Mouse (Mus musculus): Measurements from ENCODE around the gene Scn1b.

The Scn1b gene

GRCm38 (mm10) chr7:31116721-31117145 lies 10.1 kb downstream of the Scn1b start:
- no peak for DNase-seq (ENCODE audit: low spot score)

- DNase-seq (ENCODE audit: low spot score): peak; percentile 82
Measured at GRCm38 (mm10) chr7:31115587-31116043, 11.2 kb downstream of the Scn1b start.

DNA sequence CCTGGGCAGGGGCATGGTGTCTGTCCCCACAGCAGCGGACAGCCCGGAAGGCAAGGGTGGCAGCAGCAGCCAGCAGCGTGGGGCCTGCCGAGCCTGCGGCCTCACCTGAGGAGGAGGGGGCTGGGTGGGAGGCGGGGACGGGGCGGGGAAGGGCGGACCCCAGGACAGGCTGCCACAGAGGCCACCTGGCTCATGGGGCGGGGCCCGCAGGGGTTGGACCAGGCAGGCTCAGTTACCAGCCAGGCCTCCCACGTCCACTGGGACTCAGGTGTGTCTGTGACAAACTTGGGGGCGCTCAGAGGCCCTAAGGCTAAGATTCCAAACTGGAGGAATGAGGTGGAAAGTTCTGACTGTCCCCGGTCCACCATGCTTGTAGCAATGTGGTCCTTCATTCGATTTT lies 11.6 kb downstream of the Scn1b start, which contains the start of gene Hpn:
Gene Hpn, minus strand, starts transcription at position 109 of the 400 bp plus-strand sequence.
- peak; percentile 86 for DNase-seq (ENCODE audit: low spot score)

DNA sequence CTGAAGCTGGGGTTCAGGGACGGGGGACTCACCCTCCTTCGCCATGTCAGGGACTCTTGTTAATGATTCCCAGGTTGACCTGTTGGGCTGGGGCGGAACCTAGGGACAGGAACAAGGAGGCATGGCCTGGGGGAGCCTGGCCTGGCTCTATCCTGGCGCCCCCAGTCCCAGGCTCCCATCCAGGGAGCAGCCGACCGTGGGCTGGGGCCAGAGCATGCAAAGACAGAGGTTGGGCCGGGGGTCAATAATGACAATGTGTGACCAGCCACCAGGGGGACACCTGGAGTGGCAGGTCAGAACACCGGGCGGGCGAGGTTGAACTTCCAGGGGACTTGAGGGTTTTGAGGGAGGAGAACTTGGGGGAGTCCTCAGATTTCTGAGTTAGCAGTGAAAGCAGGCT lies 12.2 kb downstream of the Scn1b start:
- peak; percentile 54 for DNase-seq (ENCODE audit: low spot score)

DNA sequence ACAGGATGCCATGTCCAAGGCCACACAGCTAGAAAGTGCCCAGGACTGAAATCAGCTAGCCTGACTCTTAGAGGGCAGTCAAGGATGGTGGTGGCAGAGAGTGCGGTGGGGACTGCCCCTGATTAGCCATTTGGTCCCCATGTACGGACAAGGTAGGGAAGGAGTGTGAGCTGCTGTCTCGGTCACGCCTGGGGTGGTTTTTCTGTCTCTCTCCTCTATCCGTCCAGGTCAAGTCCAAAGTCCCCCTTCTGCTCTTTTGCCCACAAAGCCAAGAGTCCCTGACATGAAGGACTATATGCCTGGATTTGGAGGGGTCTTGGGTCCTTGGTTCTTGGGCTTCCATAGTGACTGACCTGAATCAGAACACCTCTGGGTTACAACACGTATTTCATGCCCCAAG lies 13.0 kb downstream of the Scn1b start:
- DNase-seq (ENCODE audit: low spot score): no peak

DNA sequence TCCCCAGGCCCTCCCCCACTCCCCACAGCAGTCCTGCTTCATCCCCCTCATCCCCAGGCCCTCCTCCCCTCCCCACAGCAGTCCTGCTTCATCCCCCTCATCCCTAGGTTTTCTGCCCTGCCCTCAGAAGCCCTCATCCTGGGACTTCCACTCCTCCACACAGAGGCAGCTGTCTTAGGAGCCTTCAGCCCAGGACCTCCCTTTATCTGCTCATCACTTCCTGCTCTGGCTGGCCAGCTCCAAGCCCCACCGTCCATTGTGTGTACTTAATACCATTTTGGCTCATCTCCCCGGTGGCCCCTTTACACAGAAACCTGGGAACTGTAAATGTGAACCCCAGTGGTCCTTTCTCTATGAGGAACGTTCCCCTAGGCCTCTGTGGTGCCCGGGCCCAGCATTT lies 14.8 kb downstream of the Scn1b start:
- DNase-seq (ENCODE audit: low spot score): no peak

- no peak for DNase-seq (ENCODE audit: low spot score)
Measured at GRCm38 (mm10) chr7:31110861-31111385, 15.9 kb downstream of the Scn1b start.

DNA sequence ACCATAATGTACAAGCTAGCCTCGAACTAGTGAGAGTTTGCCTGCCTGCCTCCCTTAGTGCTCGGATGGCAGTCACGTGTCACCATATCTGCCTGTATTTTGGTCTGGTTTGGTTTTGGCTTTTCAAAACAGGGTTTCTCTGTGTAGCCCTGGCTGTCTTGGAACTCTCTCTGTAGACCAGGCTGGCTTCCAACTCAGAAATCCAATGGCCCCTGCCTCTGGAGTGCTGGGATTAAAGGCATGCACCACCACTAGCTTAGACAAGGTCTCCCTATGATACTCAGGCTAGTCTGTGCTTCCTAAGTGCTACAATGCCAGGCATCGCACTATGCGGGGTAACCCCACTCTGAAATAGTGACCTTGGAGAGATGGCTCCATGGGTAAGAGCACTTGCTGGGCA lies 17.0 kb downstream of the Scn1b start:
- DNase-seq (ENCODE audit: low spot score): no peak

GRCm38 (mm10) chr7:31109091-31109490 lies 17.7 kb downstream of the Scn1b start:
- DNase-seq (ENCODE audit: low spot score): no peak

GRCm38 (mm10) chr7:31107781-31108180 lies 19.0 kb downstream of the Scn1b start:
- no peak for DNase-seq (ENCODE audit: low spot score)

DNA sequence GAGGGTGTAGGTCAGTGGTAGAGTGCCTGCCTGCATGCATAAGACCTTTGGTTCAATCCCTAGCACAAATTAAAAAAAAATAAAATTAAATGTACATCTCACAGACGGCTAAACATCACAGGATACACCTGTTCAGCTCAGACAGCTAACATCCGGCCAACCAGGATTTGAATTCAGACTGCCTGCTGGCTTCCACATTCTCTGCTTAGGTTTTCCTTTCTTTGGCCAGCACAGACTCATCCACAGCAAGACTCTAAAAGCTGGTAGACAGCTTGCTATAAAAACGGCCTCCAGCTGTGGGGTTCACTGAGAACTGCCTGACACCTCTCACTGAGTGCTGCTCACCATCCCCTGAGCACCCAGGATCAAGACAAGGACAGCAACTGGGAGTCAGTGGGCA lies 20.6 kb downstream of the Scn1b start:
- no peak for DNase-seq (ENCODE audit: low spot score)

GRCm38 (mm10) chr7:31105061-31105768 lies 21.6 kb downstream of the Scn1b start:
- DNase-seq (ENCODE audit: low spot score): no peak

GRCm38 (mm10) chr7:31100786-31101185 lies 26.0 kb downstream of the Scn1b start:
- DNase-seq (ENCODE audit: low spot score): no peak

DNA sequence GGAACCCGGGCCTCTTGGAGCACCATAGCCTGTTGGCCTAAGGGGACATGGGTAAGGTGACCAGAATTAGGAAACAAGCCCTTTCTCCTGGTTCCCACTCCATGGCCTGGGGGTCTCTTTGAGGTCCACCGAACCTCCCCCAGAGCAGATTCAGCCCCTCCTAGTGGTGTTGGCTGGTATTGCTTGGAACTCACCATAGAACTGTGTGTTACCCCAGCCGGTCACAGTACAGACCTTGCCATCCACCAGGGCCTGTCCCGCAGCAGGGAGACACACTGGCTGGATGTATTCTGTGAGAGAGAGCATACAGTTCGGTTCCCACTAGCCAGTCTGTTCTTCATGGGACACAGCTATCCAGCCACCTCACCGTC lies 27.2 kb downstream of the Scn1b start:
- no peak for DNase-seq (ENCODE audit: low spot score)

DNA sequence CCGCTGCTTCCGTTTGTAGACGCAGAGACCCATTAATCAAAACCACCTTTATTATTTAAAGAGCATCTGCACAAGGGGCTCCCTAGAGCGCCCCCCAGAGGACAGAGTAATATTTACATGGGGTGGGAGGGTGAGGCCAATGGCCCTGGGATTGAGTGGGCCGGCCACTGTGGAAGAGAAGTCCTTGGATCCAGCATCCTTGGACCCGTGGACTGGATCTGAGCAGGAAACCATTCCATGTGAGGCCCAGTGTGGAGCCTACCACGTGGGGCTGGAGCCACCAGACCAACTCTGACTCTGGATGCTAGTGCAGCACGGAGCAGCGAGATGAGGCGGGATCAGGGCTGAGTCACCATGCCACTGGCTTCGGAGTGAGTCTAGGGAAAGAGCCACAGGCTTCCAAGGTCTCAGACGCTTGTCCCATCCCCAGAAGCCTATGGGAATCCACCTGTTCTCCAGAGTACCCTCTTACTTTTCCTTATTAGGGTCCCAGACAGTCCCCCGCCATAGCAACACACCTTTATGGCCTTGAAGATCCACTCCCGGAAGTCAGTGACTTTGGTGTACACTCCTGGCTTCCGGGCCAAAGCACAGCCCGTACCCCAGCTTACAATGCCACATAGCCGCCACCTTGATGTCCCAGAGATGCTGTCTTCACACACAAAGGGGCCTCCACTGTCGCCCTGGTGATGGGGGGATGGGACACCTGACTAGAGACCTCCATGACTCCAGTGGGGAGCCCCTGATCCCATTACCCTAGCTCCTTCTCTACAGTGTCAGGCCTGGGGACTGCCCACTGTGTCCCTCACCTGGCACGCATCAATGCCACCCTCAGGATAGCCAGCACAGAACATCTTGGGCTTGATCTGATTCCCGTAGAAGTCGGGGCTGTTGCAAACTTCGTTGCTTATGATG lies 27.8 kb downstream of the Scn1b start:
- no peak for DNase-seq (ENCODE audit: low spot score)

DNA sequence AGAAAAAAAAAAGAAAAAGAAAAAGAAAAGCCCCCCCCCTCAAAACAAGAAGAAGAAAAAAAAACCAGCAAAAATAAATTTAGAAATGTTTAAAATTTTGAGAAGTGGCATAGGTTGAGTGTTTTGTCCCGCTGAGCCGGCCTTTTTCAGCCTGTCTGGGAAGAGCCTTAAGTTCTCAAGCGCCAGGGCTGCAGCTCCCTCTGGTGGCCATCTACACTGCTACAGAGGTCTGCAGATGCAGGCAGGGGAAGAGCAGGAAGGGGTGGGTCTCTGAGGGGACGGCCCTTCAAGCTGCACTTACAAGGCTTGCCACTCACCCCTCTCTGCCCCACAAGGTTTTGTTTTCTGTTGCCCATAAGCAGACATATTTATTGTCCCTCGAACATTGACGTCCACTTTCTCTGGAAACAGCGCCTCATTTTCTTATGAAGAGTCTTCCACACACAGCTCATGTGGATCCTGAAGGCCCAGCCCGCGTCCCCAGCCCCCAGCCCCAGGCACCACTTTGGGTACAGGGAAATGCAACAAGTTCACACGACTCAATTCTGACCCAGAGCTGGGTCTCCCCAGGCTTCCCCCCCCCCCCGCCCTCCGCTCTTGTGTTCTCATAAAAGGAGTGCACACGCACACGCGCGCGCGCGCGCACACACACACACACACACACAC lies 29.1 kb downstream of the Scn1b start:
- DNase-seq (ENCODE audit: low spot score): peak; percentile 83

DNA sequence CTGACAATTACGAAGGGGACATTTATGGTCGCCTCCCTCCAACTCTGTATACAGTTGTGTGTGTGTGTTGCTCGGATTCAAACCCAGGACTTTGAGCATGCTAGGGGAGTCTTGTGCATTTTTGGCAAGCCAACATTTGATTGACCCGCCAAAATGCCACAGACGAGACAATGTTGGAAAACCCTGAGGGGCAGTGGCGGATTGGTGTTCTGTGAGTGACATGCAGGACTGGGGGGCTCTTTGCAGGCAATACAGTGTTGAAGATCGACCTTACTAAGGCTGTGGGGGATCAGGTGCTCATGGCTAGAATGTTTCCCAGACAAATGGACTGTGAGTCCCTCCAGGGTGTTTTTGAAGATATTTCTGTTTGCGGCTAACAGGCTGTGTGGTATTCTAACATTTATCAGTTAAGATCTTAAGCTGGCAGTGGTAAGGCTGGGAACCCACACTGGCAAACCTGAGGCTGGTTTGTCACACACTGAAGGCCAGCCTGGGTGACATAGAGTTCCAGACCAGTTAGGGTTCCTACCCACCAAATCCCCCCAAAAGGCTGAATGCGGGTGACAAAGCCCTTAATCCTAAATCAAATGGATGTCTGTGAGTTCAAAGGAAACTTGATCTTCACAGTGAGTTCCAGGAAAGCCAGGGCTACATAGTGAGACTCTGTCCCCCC lies 29.8 kb downstream of the Scn1b start:
- DNase-seq (ENCODE audit: low spot score): no peak

DNA sequence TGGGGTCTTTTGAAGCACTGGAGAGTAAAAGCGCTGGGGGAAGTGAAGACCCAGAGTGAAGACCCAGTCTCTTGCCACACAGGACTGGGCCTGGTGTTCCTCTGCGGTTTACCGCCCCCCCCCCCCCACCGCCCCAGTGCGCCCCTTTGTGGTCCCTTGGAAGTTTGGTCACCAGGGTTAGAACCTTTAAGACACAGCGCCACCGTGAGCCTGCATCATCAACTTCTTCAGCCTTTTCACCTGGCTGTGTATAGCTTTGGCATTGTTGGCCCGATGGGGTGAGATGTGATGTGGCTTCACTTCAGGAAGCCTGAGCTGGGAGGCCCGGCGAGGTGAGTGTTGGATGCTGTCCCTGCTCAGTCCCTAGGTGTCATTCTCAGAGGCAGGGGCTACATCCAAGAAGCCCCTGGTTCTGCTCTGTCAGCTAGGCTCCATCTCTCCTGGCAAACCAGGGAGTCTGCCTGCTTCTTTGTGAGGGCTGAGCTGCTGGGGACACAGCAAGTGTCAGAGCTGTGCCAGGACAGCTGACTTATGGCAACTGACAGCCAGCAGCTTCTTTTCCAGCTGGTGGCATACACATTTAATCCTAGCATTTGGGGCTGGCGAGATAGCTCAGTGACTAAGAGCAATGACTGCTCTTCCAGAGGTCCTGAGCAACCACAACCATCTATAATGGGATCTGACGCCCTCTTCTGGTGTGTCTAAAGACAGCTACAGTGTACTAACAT lies 31.9 kb downstream of the Scn1b start:
- DNase-seq (ENCODE audit: low spot score): no peak

GRCm38 (mm10) chr7:31089721-31090120 lies 37.1 kb downstream of the Scn1b start:
- DNase-seq (ENCODE audit: low spot score): no peak

- DNase-seq (ENCODE audit: low spot score): no peak
Measured at GRCm38 (mm10) chr7:31088206-31088605, 38.6 kb downstream of the Scn1b start.

- no peak for DNase-seq (ENCODE audit: low spot score)
Measured at GRCm38 (mm10) chr7:31087262-31087661, 39.5 kb downstream of the Scn1b start.

Measured in yolk sac, embryonic 10.5 days (tissue).